Mouse (Mus musculus) megakaryocyte, embryonic 14.5 days (primary cell): ENCODE measurements around the gene Cdk11b. TPM values are rescaled to one million over a fixed set of nuclear protein-coding genes. Genes with fewer than 3 reads are reported as not detected.
"Not testable (repeated sequence)": the region's sequence is repeated elsewhere in the genome, so short reads cannot be mapped to it uniquely, and the experiment has no call there.

Source experiments
- H3K27me3 ChIP-seq: replicated peaks from 2 replicates; pipeline ENCODE3; 2012; ENCODE audit warnings: inconsistent platforms
- H3K36me3 ChIP-seq: replicated peaks from 2 replicates; pipeline ENCODE3; 2012; ENCODE audit warnings: low read length, inconsistent platforms, mixed read lengths
- H3K4me1 ChIP-seq: 2 replicates; pipeline ENCODE4 v1.6.1; 2012; ENCODE audit warnings: inconsistent platforms
- H3K4me3 ChIP-seq: replicated peaks from 2 replicates; pipeline ENCODE3; 2012; ENCODE audit warnings: moderate library complexity, mild to moderate bottlenecking, inconsistent platforms
- H3K9me3 ChIP-seq: 2 replicates; pipeline ENCODE4 v1.6.1; 2012; ENCODE audit warnings: inconsistent platforms
- FLI1 ChIP-seq: IDR thresholded peaks from 2 replicates; pipeline ENCODE4 v1.6.1; 2012; ENCODE audit warnings: low read length, inconsistent platforms, mixed read lengths
- GATA1 ChIP-seq: IDR thresholded peaks from 3 replicates; pipeline ENCODE4 v1.6.1; 2012; ENCODE audit warnings: mixed read lengths, low read length, inconsistent platforms, borderline replicate concordance
- polyA plus RNA-seq: library from polyadenylated mRNA; stranded (reverse); fragments of >175 nt; gene quantifications from 2 replicates; pipeline ENCODE4 v1.2.3, GENCODE M21; 2012; ENCODE audit warnings: low replicate concordance; ENCODE audit not compliant: insufficient read depth

Gene Cdk11b
- polyA plus RNA-seq, 1 experiment: 77.3 TPM

DNA sequence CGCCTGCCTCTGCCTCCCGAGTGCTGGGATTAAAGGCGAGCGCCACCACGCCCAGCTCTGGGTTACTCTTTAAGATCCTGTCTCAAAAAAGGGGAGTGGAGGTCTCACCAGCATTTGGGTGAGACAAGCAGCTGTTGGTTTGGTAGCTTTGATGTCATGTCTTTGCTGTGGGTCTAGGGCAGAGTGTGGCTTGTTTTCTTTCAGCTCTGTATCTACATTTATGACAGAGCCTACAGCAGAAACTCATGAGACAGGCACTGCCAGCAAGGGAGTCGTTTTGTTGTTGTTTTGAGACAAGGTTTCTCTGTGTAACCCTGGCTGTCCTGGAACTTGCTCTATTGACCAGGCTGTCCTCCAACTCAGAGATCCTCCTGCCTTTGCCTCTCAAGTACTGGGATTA, 20.9 kb upstream of the Cdk11b start:
- TF ChIP-seq FLI1: no peak
- TF ChIP-seq GATA1: no peak
- Histone ChIP-seq H3K9me3 (no peaks in the 10 kb centered on the region), H3K36me3 (peaks cover 33% of the 10 kb centered on the region)

GRCm38 (mm10) chr4:155605132-155605531, 19.5 kb upstream of the Cdk11b start:
- H3K9me3 ChIP-seq: no peaks in the 10 kb centered on the region
- H3K27me3 ChIP-seq: no peaks in the 10 kb centered on the region
- H3K36me3 ChIP-seq: peaks cover 47% of the 10 kb centered on the region
- peaks cover 64% of the 10 kb centered on the region for H3K4me1 ChIP-seq
- H3K4me3 ChIP-seq: no peak overlapping the region
- no peak for TF ChIP-seq GATA1
- TF ChIP-seq FLI1: no peak

More for the DNA sequence above, 20.9 kb upstream of the Cdk11b start:
- peaks cover 76% of the 10 kb centered on the region for H3K4me1 ChIP-seq
- H3K4me3 ChIP-seq: no peak overlapping the region
- H3K27me3 ChIP-seq: no peaks in the 10 kb centered on the region

- Histone ChIP-seq H3K27me3 (no peaks in the 10 kb centered on the region), H3K4me1 (peaks cover 60% of the 10 kb centered on the region), H3K9me3 (no peaks in the 10 kb centered on the region), H3K4me3 (no peak overlapping the region), H3K36me3 (peaks cover 61% of the 10 kb centered on the region)
- no peak for TF ChIP-seq GATA1
- TF ChIP-seq FLI1: no peak
These were observed 17.8 kb upstream of the Cdk11b start for GRCm38 (mm10) chr4:155606825-155607224.

DNA sequence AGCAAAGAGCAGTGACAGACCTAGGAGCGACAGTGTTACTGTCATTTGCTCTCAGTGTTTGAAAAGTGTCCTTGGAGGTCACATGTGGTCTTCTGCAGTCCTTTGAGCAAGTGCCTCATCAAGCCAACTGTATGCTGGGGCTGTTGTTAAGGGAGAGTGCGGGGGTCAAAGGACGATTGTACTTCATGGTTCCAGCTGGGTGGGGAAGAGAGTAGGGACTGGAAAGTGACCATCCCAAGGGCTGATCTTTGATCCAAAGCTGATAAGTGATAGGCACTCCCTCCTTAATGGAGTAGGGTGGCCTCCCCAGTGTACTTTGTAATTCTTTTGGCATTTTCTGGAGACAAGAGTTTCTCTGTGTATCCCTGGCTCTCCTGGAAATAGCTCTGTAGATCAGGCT, 12.8 kb upstream of the Cdk11b start:
- H3K27me3 ChIP-seq: no peaks in the 10 kb centered on the region
- no peaks in the 10 kb centered on the region for H3K9me3 ChIP-seq
- H3K4me1 ChIP-seq: peaks cover 11% of the 10 kb centered on the region
- no peak overlapping the region for H3K4me3 ChIP-seq
- peaks cover 86% of the 10 kb centered on the region for H3K36me3 ChIP-seq
- no peak for TF ChIP-seq GATA1
- TF ChIP-seq FLI1: no peak

- Histone ChIP-seq H3K4me3 (no peak overlapping the region), H3K4me1 (0 out of 2 replicates have a peak, but pooled peaks cover under 1% of the 10 kb centered on the region), H3K36me3 (peaks cover 90% of the 10 kb centered on the region), H3K9me3 (no peaks in the 10 kb centered on the region), H3K27me3 (no peaks in the 10 kb centered on the region)
- TF ChIP-seq FLI1 (no peak), GATA1 (no peak)
These were observed 11.4 kb upstream of the Cdk11b start for GRCm38 (mm10) chr4:155613264-155613663.

- TF ChIP-seq GATA1: no peak
- no peak for TF ChIP-seq FLI1
- Histone ChIP-seq H3K9me3 (no peaks in the 10 kb centered on the region), H3K36me3 (peaks cover 86% of the 10 kb centered on the region), H3K4me1 (peaks cover 6% of the 10 kb centered on the region; the same call in 1 of the 2 replicates), H3K27me3 (no peaks in the 10 kb centered on the region), H3K4me3 (no peak overlapping the region)
These were observed 6.3 kb upstream of the Cdk11b start for GRCm38 (mm10) chr4:155618321-155618720.

GRCm38 (mm10) chr4:155630267-155630666, 5.6 kb downstream of the Cdk11b start:
- Histone ChIP-seq H3K9me3 (no peaks in the 10 kb centered on the region), H3K4me3 (no peak overlapping the region), H3K27me3 (no peaks in the 10 kb centered on the region), H3K4me1 (no peaks in the 10 kb centered on the region; the same call in 1 of the 2 replicates), H3K36me3 (peaks cover 82% of the 10 kb centered on the region)
- no peak for TF ChIP-seq GATA1
- no peak for TF ChIP-seq FLI1

DNA sequence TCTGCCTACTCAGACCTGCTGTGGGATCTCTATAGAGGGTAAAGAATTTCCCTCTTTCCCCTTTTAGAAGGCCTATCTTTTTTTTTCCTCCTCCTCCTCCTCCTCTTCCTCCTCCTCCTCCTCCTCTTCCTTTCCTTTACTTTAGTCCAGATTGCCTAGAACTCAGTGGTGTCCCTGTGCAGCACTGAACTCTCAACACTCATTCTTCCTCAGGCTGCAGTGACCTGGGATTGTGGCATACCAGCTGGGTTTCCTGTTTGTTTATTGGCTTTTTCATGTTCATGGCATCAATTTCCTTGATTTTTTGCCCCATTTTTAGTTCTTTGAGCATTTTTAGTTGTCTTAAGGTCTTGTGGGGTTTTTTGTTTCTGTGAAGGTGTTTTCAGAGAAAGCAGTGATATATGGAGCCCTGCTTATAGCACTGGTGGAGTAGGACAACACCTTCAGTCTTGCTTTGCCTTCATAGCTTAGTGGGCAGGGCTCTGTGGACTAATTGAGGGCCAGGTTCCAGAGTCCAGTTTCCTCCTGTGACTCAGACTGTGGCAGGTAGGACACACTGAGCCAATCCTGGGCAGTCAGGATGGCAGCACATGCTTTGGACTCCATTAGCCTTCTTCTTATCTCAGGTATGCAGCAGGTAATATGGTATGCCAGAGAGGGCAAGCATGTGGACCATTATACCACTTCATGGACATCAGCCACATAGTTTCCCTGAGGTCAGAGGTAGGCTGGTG, 11.3 kb downstream of the Cdk11b start:
- H3K27me3 ChIP-seq: no peaks in the 10 kb centered on the region
- peaks cover 96% of the 10 kb centered on the region for H3K36me3 ChIP-seq
- no peak overlapping the region for H3K4me3 ChIP-seq
- H3K4me1 ChIP-seq: peaks cover 4% of the 10 kb centered on the region; the same call in 1 of the 2 replicates
- TF ChIP-seq GATA1 (no peak), FLI1 (no peak)
- H3K9me3 ChIP-seq: no peaks in the 10 kb centered on the region

GRCm38 (mm10) chr4:155643531-155643930, 18.9 kb downstream of the Cdk11b start:
- H3K4me3 ChIP-seq: no peak overlapping the region
- H3K27me3 ChIP-seq: no peaks in the 10 kb centered on the region
- TF ChIP-seq FLI1: no peak
- TF ChIP-seq GATA1: no peak
- H3K4me1 ChIP-seq: no peaks in the 10 kb centered on the region
- H3K9me3 ChIP-seq: no peaks in the 10 kb centered on the region
- peaks cover 87% of the 10 kb centered on the region for H3K36me3 ChIP-seq

GRCm38 (mm10) chr4:155645308-155645707, 20.7 kb downstream of the Cdk11b start, which contains the start of gene Gm10563:
Gene Gm10563, minus strand, starts transcription at chr4:155645408.
- not testable (repeated sequence) for H3K9me3 ChIP-seq, H3K27me3 ChIP-seq, H3K4me1 ChIP-seq, H3K4me3 ChIP-seq
- peaks cover 89% of the 10 kb centered on the region for H3K36me3 ChIP-seq
